Mouse (Mus musculus) kidney, adult 2 months (tissue): Measurements from ENCODE around the gene Gh.

ENCODE experiments used
- CTCF ChIP-seq: fragments of 200-500 bp; conservative IDR thresholded peaks from 2 replicates; pipeline ENCODE4 v1.5.1; 2011; ENCODE audit warnings: low read depth, mild to moderate bottlenecking, control low read depth, low read length, moderate library complexity, mixed read lengths; ENCODE audit not compliant: insufficient read depth, insufficient read length
- POLR2A ChIP-seq: fragments of 200-500 bp; IDR thresholded peaks from one replicate; pipeline ENCODE4 v1.6.1; 2011; ENCODE audit warnings: low read depth, low read length, control low read depth

DNA sequence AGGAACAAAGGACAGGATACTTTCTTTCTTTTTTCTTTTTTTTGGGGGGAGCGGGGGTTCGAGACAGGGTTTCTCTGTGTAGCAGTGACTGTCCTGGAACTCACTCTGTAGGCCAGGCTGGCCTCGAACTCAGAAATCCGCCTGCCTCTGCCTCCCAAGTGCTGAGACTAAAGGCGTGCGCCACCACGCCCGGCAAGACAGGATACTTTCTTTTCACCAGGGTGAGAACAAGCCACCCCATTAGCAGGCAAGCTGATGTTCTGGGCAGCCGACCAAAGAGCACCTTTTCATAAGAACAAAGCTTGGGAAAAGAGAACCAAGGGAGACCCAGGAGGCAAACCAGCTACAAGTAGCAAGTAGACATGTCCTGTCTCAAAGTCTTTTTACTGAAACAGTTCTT is 5.1 kb upstream of the Gh start:
- TF ChIP-seq POLR2A (no peak), CTCF (no peak)
